Mouse (Mus musculus): ENCODE results near the gene Cnpy4. TPM values are rescaled to one million over a fixed set of nuclear protein-coding genes. Genes with fewer than 3 reads are reported as not detected.

Gene Cnpy4
- polyA plus RNA-seq (2012; rRNA removed; ENCODE audit: low replicate concordance) = 2.6 and 4.9 TPM in 2 replicates

GRCm38 (mm10) chr5:138186950-138187638, at the start of gene Cnpy4, which contains the start of gene Taf6:
Gene Cnpy4 (plus strand): TSS chr5:138187485.
Gene Taf6 (minus strand): TSS chr5:138187451.

GRCm38 (mm10) chr5:138155443-138155976, 31.8 kb upstream of the Cnpy4 start, which contains the start of gene Zfp113:
Gene Zfp113 (minus strand): TSS chr5:138155744.

GRCm38 (mm10) chr5:138160842-138161665, 26.2 kb upstream of the Cnpy4 start, which contains the start of gene Cops6:
Gene Cops6 (plus strand): TSS chr5:138161071.

GRCm38 (mm10) chr5:138171695-138172491, 15.4 kb upstream of the Cnpy4 start, which contains the start of the genes Ap4m1 and Mcm7:
Gene Ap4m1 (plus strand): TSS chr5:138172002.
Gene Mcm7 (minus strand): TSS chr5:138172422.

GRCm38 (mm10) chr5:138193771-138194727, 6.8 kb downstream of the Cnpy4 start, which contains the start of gene Mblac1:
Gene Mblac1 (plus strand): TSS chr5:138194314.

GRCm38 (mm10) chr5:138225700-138226099, 38.4 kb downstream of the Cnpy4 start, which contains the start of gene Nxpe5:
Gene Nxpe5 (plus strand): TSS chr5:138225898.

Other genes with a start within 250 kb of the Cnpy4 start
- gene Gjc3, start 224.4 kb upstream of the Cnpy4 start, polyA plus RNA-seq (2012; rRNA removed; ENCODE audit: low replicate concordance) = 0.19 and 1.3 TPM in 2 replicates
- 0.32 and 2.1 TPM in 2 replicates for gene Azgp1, start 206.0 kb upstream of the Cnpy4 start, polyA plus RNA-seq (2012; rRNA removed; ENCODE audit: low replicate concordance)
- not detected in 2 replicates for gene Smok3a, start 166.2 kb upstream of the Cnpy4 start, polyA plus RNA-seq (2012; rRNA removed; ENCODE audit: low replicate concordance)
- gene Smok3b, start 166.1 kb upstream of the Cnpy4 start, polyA plus RNA-seq (2012; rRNA removed; ENCODE audit: low replicate concordance) = not detected in 2 replicates
- gene Smok3c, start 134.3 kb upstream of the Cnpy4 start, polyA plus RNA-seq (2012; rRNA removed; ENCODE audit: low replicate concordance) = not detected in 2 replicates
- gene Zkscan1, start 102.4 kb upstream of the Cnpy4 start, polyA plus RNA-seq (2012; rRNA removed; ENCODE audit: low replicate concordance) = 2.6 and 6.0 TPM in 2 replicates
- 4.6 and 8.1 TPM in 2 replicates for gene Zscan21, start 70.6 kb upstream of the Cnpy4 start, polyA plus RNA-seq (2012; rRNA removed; ENCODE audit: low replicate concordance)
- gene Zfp113, start 31.7 kb upstream of the Cnpy4 start, polyA plus RNA-seq (2012; rRNA removed; ENCODE audit: low replicate concordance) = 2.3 and 3.0 TPM in 2 replicates
- 58.2 and 130 TPM in 2 replicates for gene Cops6, start 26.4 kb upstream of the Cnpy4 start, polyA plus RNA-seq (2012; rRNA removed; ENCODE audit: low replicate concordance)
- gene Ap4m1, start 15.5 kb upstream of the Cnpy4 start, polyA plus RNA-seq (2012; rRNA removed; ENCODE audit: low replicate concordance) = 42.4 and 60.0 TPM in 2 replicates
- 23.8 and 27.4 TPM in 2 replicates for gene Mcm7, start 15.1 kb upstream of the Cnpy4 start, polyA plus RNA-seq (2012; rRNA removed; ENCODE audit: low replicate concordance)
- 56.7 and 72.9 TPM in 2 replicates for gene Taf6, start within 50 bp of the Cnpy4 start, polyA plus RNA-seq (2012; rRNA removed; ENCODE audit: low replicate concordance)
- gene Mblac1, start 6.8 kb downstream of the Cnpy4 start, polyA plus RNA-seq (2012; rRNA removed; ENCODE audit: low replicate concordance) = 5.2 and 11.9 TPM in 2 replicates
- 2.6 and 4.4 TPM in 2 replicates for gene Nxpe5, start 38.4 kb downstream of the Cnpy4 start, polyA plus RNA-seq (2012; rRNA removed; ENCODE audit: low replicate concordance)
- 177 and 194 TPM in 2 replicates for gene Lamtor4, start 68.0 kb downstream of the Cnpy4 start, polyA plus RNA-seq (2012; rRNA removed; ENCODE audit: low replicate concordance)
- 55.8 and 97.3 TPM in 2 replicates for gene BC037034, start 76.5 kb downstream of the Cnpy4 start, polyA plus RNA-seq (2012; rRNA removed; ENCODE audit: low replicate concordance)
- 0.41 and 1.4 TPM in 2 replicates for gene Gal3st4, start 85.4 kb downstream of the Cnpy4 start, polyA plus RNA-seq (2012; rRNA removed; ENCODE audit: low replicate concordance)
- gene Gm43720, start 92.5 kb downstream of the Cnpy4 start, polyA plus RNA-seq (2012; rRNA removed; ENCODE audit: low replicate concordance) = 0.04 TPM in 1 of 2 replicates, not detected in the other
- 4.2 and 7.0 TPM in 2 replicates for gene Gpc2, start 92.5 kb downstream of the Cnpy4 start, polyA plus RNA-seq (2012; rRNA removed; ENCODE audit: low replicate concordance)
- 0.38 and 0.56 TPM in 2 replicates for gene Stag3, start 92.8 kb downstream of the Cnpy4 start, polyA plus RNA-seq (2012; rRNA removed; ENCODE audit: low replicate concordance)
- 1.3 and 1.4 TPM in 2 replicates for gene Pvrig, start 154.5 kb downstream of the Cnpy4 start, polyA plus RNA-seq (2012; rRNA removed; ENCODE audit: low replicate concordance)

Data from mammary gland, adult 2 months (tissue).